Mouse (Mus musculus) midbrain, postnatal 0 days (tissue): Measurements from ENCODE around the gene Notch1. TPM values are rescaled to one million over a fixed set of nuclear protein-coding genes. Genes with fewer than 3 reads are reported as not detected.

Experiments used
- ATAC-seq: fragments of 200-750 bp; cut with Nextera tagmentation; 2 replicates; pipeline ENCODE4 v1.8.0; 2017; ENCODE audit warnings: moderate number of reproducible peaks, mild to moderate bottlenecking, moderate TSS enrichment, moderate library complexity; ENCODE audit not compliant: low FRiP score
- DNase-seq: peaks from one replicate; pipeline ENCODE4 v3.0.0-alpha.2; 2015; ENCODE audit warnings: low spot score
- H3K27ac ChIP-seq: fragments of 300-500 bp; sonication (generic); 2 replicates; pipeline ENCODE4 v1.5.1; 2014; ENCODE audit warnings: low read depth, mild to moderate bottlenecking, low read length, mixed read lengths
- H3K27me3 ChIP-seq: fragments of 300-500 bp; sonication (generic); 2 replicates; pipeline ENCODE4 v1.6.1; 2014; ENCODE audit warnings: low read length, control low read depth, mixed read lengths; ENCODE audit not compliant: insufficient read depth
- H3K36me3 ChIP-seq: fragments of 300-500 bp; sonication (generic); 2 replicates; pipeline ENCODE4 v1.6.1; 2014; ENCODE audit warnings: low read length, control low read depth, mixed read lengths; ENCODE audit not compliant: insufficient read depth
- H3K4me1 ChIP-seq: fragments of 300-500 bp; sonication (generic); 2 replicates; pipeline ENCODE4 v1.6.1; 2014; ENCODE audit warnings: mild to moderate bottlenecking, control low read depth, antibody characterized with exemption, low read length, mixed read lengths; ENCODE audit not compliant: insufficient read depth
- H3K4me2 ChIP-seq: fragments of 300-500 bp; sonication (generic); 2 replicates; pipeline ENCODE4 v1.6.1; 2014; ENCODE audit warnings: low read depth, mild to moderate bottlenecking, low read length, mixed read lengths; ENCODE audit not compliant: poor library complexity, severe bottlenecking
- H3K4me3 ChIP-seq: fragments of 300-500 bp; sonication (generic); 2 replicates; pipeline ENCODE4 v1.5.1; 2014; ENCODE audit warnings: low read depth, mild to moderate bottlenecking, low read length, moderate library complexity
- H3K9ac ChIP-seq: fragments of 300-500 bp; sonication (generic); replicated peaks from 2 replicates; pipeline ENCODE4 v1.6.1; 2014; ENCODE audit warnings: mild to moderate bottlenecking, low read length, moderate library complexity, mixed read lengths; ENCODE audit not compliant: poor library complexity, severe bottlenecking
- H3K9me3 ChIP-seq: fragments of 300-500 bp; sonication (generic); 2 replicates; pipeline ENCODE4 v1.6.1; 2016; ENCODE audit warnings: low read length, control low read depth
- CTCF ChIP-seq: IDR thresholded peaks from 2 replicates; pipeline ENCODE4 v1.5.1; 2016; ENCODE audit warnings: antibody characterized with exemption, mild to moderate bottlenecking
- WGBS: fragments of 180-500 bp; shearing (Covaris S2); extraction: QIAGEN DNeasy Blood & Tissue Kit; methylation state at CpG from one replicate; pipeline ENCODE4 v1.1.7; 2014; 5-methylcytosine and 5-hydroxymethylcytosine counted together
- polyA plus RNA-seq: library from polyadenylated mRNA; unstranded; fragments of >200 nt; fragmentation: Nextera tagmentation; extraction: Ambion mirVana; gene quantifications from 2 replicates; pipeline ENCODE4 v1.2.1, GENCODE M21; 2015
- total RNA-seq: library from RNA; depleted of rRNA; stranded (reverse); fragments of >200 nt; gene quantifications from 2 replicates; pipeline ENCODE4 v1.2.3, GENCODE M21; 2014

Notch1 gene
- total and polyA plus RNA-seq, 2 experiments from 2014 or later: 7.6 to 65.8 TPM

GRCm38 (mm10) chr2:26442843-26443242 is 73.6 kb downstream of the Notch1 start:
- TF ChIP-seq CTCF: no peak
- H3K4me1 ChIP-seq: peaks cover 17% of the 10 kb centered on the region

GRCm38 (mm10) chr2:26441688-26442087 is 74.8 kb downstream of the Notch1 start:
- DNase-seq: no peak
- WGBS: 78% methylated on average over 5 of the region's 5 CpGs
- ATAC-seq: no peak
- Histone ChIP-seq H3K27me3 (no peaks in the 10 kb centered on the region), H3K4me2 (no peak overlapping the region), H3K9me3 (no peaks in the 10 kb centered on the region), H3K27ac (no peak overlapping the region), H3K36me3 (peaks cover 37% of the 10 kb centered on the region), H3K4me3 (no peak overlapping the region), H3K9ac (no peak overlapping the region), H3K4me1 (peaks cover 13% of the 10 kb centered on the region)
- TF ChIP-seq CTCF: no peak

More at GRCm38 (mm10) chr2:26442843-26443242, 73.6 kb downstream of the Notch1 start:
- WGBS: 81% methylated on average over 1 of the region's 1 CpGs
- no peak for DNase-seq
- H3K36me3 ChIP-seq: peaks cover 33% of the 10 kb centered on the region
- H3K9ac ChIP-seq: no peak overlapping the region
- no peak for ATAC-seq
- no peak overlapping the region for H3K27ac ChIP-seq
- H3K4me2 ChIP-seq: no peak overlapping the region
- H3K27me3 ChIP-seq: no peaks in the 10 kb centered on the region
- no peak overlapping the region for H3K4me3 ChIP-seq
- no peaks in the 10 kb centered on the region for H3K9me3 ChIP-seq

GRCm38 (mm10) chr2:26441261-26441660 is 75.2 kb downstream of the Notch1 start:
- 90% methylated on average over 4 of the region's 4 CpGs for WGBS
- Histone ChIP-seq H3K4me3 (no peak overlapping the region), H3K9ac (no peak overlapping the region), H3K36me3 (peaks cover 37% of the 10 kb centered on the region), H3K9me3 (no peaks in the 10 kb centered on the region), H3K4me1 (peaks cover 9% of the 10 kb centered on the region), H3K4me2 (no peak overlapping the region), H3K27ac (no peak overlapping the region), H3K27me3 (no peaks in the 10 kb centered on the region)
- TF ChIP-seq CTCF: no peak
- no peak for ATAC-seq
- no peak for DNase-seq

GRCm38 (mm10) chr2:26439671-26440070 is 76.8 kb downstream of the Notch1 start:
- no peak overlapping the region for H3K4me3 ChIP-seq
- H3K4me1 ChIP-seq: peaks cover 7% of the 10 kb centered on the region
- TF ChIP-seq CTCF: no peak
- no peaks in the 10 kb centered on the region for H3K9me3 ChIP-seq
- WGBS: 95% methylated on average over 6 of the region's 6 CpGs
- H3K4me2 ChIP-seq: no peak overlapping the region
- DNase-seq (no peak), ATAC-seq (no peak)
- H3K27ac ChIP-seq: no peak overlapping the region
- H3K36me3 ChIP-seq: peaks cover 51% of the 10 kb centered on the region
- no peaks in the 10 kb centered on the region for H3K27me3 ChIP-seq
- H3K9ac ChIP-seq: no peak overlapping the region

- no peak for DNase-seq
- no peak for TF ChIP-seq CTCF
- H3K27ac ChIP-seq: no peak overlapping the region
- no peaks in the 10 kb centered on the region; the same call in 1 of the 2 replicates for H3K4me1 ChIP-seq
- no peaks in the 10 kb centered on the region for H3K27me3 ChIP-seq
- ATAC-seq: no peak
- 88% methylated on average over 7 of the region's 7 CpGs for WGBS
- no peak overlapping the region for H3K4me2 ChIP-seq
- H3K9me3 ChIP-seq: no peaks in the 10 kb centered on the region
- peaks cover 59% of the 10 kb centered on the region for H3K36me3 ChIP-seq
- no peak overlapping the region for H3K4me3 ChIP-seq
- H3K9ac ChIP-seq: no peak overlapping the region
These were observed 78.1 kb downstream of the Notch1 start for GRCm38 (mm10) chr2:26438373-26438772.

GRCm38 (mm10) chr2:26437221-26437620 is 79.2 kb downstream of the Notch1 start:
- no peak for DNase-seq
- WGBS: 69% methylated on average over 4 of the region's 4 CpGs
- Histone ChIP-seq H3K4me1 (no peaks in the 10 kb centered on the region), H3K27me3 (no peaks in the 10 kb centered on the region), H3K27ac (no peak overlapping the region), H3K4me2 (no peak overlapping the region), H3K9ac (no peak overlapping the region), H3K4me3 (no peak overlapping the region), H3K9me3 (no peaks in the 10 kb centered on the region), H3K36me3 (peaks cover 63% of the 10 kb centered on the region)
- no peak for TF ChIP-seq CTCF
- no peak for ATAC-seq
